Mouse (Mus musculus) retina, postnatal 7 days (tissue): ENCODE measurements around the gene Rab8b.

Experiments
- DNase-seq: peaks from one replicate; pipeline ENCODE4 v3.0.0-alpha.2; 2012; ENCODE audit warnings: low read depth, low spot score

Rab8b gene

GRCm38 (mm10) chr9:66919382-66919971 lies at the start of gene Rab8b:
TSS of gene Rab8b (minus strand) at chr9:66919687.
- peak; percentile 92 for DNase-seq

GRCm38 (mm10) chr9:66967492-66967891 lies 48.0 kb upstream of the Rab8b start:
- no peak for DNase-seq

- DNase-seq = no peak
These were observed 42.0 kb upstream of the Rab8b start for GRCm38 (mm10) chr9:66961478-66961877.

DNA sequence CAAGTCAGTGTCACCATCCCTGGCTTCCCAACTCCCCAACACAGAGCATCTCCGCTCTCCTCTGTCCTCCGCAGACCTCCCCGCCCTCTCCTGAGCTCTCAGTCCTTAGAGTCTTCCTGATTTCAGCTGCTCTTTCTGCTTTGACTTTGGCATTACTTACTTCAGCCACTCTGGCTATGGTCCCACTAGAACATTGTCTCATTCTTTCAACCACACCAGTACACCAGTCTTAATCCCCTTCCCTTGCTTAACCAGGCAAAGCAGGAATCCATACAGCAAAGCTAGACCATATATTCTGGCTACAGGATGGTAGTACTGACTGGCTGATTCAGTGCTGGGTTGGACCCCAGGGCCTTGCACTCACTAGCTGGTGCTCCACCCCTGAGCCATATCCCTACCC lies 38.0 kb upstream of the Rab8b start:
- DNase-seq = no peak

GRCm38 (mm10) chr9:66952886-66953285 lies 33.4 kb upstream of the Rab8b start:
- no peak for DNase-seq

- DNase-seq = no peak
These were observed 32.8 kb upstream of the Rab8b start for GRCm38 (mm10) chr9:66952321-66952720.

GRCm38 (mm10) chr9:66948536-66948935 lies 29.0 kb upstream of the Rab8b start:
- no peak for DNase-seq

DNA sequence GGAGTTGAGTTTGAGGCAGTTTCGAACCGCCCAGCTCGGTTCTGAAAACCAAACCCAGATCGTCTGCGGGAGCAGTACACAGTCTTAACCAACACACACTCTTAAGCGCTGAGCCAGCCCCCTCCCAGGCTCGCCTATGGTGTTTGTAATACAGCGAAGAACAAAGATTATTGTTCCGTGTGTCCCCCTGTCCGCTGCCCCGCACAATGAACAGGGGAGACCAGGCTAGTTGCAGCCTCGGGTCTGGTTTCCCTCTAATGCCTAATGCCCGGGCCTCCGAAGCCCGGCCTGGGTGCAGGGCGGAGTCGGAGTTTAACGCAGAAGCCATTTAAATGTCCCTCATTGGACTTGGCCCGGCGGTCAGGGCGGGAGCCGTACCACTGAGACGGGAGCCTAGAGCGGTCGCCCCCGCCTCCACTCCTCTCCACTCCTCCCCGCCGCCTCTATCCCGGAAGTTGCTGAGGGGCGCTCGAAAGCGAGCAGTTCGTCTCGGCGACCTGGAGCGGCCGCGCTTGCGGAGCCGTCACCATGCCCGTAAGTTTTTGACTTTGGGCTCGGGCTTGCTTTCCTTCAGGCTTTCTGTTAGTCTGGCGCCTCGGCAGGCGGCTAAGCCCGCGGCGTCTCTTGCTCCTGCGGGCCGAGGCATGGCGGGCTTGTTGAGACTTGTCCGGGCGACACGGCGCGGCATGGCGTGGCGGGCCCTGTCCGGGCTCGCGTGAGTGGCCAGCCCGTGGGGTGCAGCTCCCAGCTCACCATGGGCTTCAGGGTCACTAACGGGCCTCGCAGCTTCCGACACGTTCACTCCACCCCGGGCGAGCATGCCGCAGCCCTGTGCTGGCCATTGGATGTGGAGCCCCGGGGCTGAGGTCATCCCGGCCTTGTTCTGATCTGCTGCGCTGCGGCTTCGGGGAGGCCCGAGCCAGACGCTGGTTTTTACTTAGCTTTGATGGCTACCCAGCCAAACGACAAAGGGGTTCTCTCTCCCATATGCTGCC lies 26.5 kb upstream of the Rab8b start, which contains the start of gene Rps27l:
Gene Rps27l (plus strand): TSS at position 440 of the 995 bp plus-strand sequence.
- DNase-seq = peak; percentile 90

DNA sequence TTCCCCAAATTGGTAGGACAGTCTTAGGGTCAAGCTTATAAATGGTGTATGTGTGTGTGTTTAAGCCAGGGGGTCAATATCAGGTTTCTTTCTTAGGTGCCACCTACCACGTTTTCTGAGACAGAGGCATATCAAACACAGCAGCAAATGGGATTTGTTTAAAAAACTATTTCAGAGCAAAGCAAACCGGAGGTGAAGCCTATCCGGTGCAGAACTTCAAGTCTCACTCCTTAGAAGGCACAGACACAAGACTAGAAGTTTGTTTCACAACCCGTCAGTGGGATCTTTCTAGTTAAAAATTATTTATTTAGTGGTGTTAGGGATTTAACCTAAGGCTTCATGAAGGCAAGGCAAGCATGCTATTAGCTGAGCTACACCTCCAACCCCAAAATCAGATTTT lies 25.7 kb upstream of the Rab8b start:
- DNase-seq = no peak

GRCm38 (mm10) chr9:66938836-66939235 lies 19.3 kb upstream of the Rab8b start:
- peak; percentile 61 for DNase-seq

DNA sequence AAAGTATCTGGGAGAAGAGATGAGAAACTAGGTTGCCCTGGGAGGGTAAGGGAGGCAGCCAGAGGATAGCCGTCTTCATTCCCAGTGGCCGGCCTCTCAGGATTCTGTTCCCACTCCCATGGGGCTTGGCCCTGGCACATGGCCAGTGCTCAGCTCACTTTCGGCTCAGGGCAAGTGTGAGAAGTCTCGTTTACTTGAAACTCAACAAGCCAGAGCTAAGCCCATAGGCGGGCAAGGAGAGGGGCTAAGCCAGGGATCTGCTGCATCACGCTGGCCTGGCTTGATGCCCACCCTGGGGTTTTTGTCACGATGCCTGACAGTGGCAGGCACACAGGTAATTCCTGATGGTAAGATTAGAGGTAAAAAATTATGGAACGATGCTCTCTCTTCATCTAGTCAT lies 18.0 kb upstream of the Rab8b start:
- DNase-seq = no peak

DNA sequence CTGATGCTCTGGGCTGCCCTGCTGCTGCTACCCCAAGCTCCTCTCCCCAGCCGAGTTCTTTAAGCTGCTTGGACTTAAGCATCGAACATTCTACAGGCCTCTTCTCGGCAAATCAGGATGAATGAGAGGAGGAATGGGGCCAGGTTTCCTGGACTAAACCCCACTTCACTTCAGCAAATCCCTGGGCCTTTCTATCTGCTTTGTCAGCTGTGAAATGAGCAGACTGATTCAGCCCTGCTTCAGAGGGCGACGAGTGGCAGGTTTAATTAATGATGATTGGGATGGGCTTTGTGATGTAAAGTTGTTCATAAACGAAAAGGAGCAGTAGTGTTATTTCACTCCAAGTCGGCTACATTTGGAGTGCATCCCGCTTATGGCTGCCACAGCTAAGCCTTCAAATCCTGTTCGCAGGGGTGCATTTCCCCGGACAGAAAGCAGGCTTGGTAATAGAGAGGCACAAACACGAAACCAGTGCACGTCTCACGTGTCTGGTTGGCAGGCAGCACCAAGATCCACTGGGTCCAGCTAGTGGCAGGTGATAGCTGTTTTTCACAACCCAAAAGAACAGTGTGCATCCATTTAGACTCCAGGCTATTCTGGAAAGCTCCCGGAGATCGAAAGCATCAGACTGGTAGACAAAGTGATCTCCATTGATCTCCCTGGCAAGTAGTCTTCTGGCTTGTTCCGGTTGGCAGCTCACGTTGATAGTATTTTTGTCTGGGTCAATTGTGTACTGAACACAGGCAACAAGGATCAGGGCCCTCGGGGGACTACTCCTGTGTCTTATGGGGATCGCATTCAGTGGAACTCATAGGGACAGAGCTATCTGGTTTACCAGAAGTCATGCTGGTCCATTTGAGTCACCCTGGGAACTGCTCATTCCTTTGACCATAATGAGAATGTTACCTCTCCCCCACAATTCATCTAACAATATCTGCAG lies 14.7 kb upstream of the Rab8b start:
- DNase-seq = no peak

- no peak for DNase-seq
These were observed 10.9 kb upstream of the Rab8b start for GRCm38 (mm10) chr9:66930351-66930750.

DNA sequence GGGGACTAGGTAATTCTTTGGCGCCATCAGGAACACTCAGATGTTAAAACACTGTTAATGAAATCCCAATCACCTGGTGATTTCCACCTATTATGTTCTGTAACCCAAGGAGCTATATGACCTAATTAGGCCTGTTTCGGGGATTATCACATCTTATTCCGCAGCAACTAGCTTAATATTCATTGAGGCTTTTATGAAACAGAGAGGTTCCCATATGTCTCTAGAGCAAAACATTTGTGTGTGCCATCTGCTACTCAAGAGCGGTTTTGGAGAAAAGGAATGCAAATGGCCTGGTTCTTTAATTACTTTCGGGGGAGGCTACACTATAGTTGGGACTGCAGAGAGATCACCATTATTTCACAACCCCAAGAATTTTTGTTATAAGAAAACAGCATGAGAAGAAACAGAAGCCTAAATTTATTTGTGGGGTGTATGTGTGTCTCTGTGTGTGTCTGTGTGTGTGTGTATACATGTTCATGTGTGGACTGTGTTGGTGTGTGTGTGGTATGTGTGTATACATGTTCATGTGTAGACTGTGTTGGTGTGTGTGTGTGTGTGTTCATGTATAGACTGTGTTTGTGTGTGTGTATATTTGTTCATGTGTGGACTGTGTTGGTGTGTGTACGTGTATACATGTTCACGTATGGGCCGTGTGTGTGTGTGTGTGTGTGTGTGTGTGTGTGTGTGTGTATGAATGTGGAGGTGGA lies 8.4 kb upstream of the Rab8b start:
- no peak for DNase-seq

GRCm38 (mm10) chr9:66925853-66926252 lies 6.4 kb upstream of the Rab8b start:
- no peak for DNase-seq

DNA sequence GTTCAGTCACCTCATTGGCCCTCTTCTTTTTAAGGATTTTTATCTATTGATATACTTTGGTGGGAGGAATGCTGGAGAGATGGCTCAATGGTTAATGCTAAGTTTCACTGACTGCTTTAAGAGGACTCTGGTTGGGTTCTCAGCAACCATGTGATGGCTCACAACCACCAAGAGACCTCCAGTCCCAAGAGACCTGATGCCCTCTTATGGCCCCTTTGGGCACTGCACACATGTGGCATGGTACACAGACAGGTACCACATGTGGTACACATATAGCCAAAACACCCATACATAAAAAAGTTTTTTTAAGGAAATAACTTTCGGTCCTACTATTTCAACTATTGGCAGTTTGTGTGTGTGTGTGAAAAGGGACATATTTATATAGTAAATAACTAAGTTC lies 2.6 kb upstream of the Rab8b start:
- no peak for DNase-seq

GRCm38 (mm10) chr9:66920488-66921279 lies 1.2 kb upstream of the Rab8b start:
- DNase-seq = no peak

- DNase-seq = no peak
These were observed 494 bp upstream of the Rab8b start for GRCm38 (mm10) chr9:66919981-66920380.

DNA sequence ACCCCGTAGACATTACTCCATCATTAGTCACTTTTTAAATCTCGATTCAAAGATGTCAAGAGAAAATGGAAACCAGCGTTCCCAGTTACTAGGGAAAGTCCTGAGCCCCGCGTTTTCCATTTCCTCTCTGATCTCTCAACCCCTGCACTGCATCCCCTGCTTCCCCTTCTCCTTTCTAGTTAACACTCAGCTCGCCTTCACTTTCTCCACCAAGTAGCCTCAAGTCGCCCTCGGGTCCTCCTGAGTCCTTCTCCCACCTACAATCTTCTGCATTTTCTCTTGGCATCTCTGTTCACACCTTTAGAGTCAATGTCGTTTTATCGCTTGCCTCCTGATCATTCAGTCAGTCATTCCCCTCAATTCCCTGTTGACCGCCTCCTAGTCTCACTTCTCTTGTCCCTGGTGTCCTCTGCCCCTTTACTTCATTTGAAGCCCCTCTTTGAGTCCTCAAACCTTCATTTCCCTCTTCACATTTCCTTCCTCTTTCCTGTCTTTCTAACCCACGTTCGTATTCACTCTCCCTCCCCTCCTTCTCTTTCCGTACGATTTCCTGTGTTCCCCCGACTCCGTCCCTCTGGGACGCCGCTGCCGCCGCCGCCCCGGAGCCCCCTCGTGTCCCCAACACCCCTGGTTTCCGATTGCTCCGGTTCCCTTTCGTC lies 686 bp downstream of the Rab8b start:
- DNase-seq = no peak

DNA sequence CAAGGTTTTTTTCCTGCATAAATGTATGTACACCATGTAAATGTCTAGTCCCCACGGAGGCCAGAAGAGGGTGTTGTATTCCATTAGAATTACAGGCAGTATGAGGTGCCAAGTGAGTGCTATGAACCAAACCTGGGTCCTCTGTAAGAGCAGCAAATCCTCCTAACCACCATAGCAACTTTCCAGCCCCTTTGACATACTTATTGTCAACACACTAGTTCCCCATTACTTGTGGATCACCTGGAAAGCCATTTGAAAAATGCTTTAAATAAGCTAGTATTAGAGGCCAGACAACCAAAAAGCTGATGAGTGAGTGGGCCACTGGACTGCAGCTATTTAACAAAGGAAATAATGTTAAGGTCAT lies 1.6 kb downstream of the Rab8b start:
- DNase-seq = no peak
